Mouse (Mus musculus): ENCODE data around the gene Vps35l. TPM values are rescaled to one million over a fixed set of nuclear protein-coding genes. Genes with fewer than 3 reads are reported as not detected.

The Vps35l gene
- polyA plus RNA-seq, 1 experiment from 2014 or later, result 46.3 TPM

GRCm38 (mm10) chr7:118740532-118741338 is 709 bp downstream of the Vps35l start:
- H3K4me3 ChIP-seq, result peak overlapping the region; percentile 69
- H3K9ac ChIP-seq, result peak overlapping the region; percentile 76
- peak overlapping the region; percentile 33 for H3K27ac ChIP-seq (replicated peaks)
- H3K4me2 ChIP-seq, result peak overlapping the region; percentile 83
- H3K9me3 ChIP-seq, result no peaks in the 10 kb centered on the region
- WGBS, result 2% methylated on average over 41 of the region's 41 CpGs
- peak; percentile 84 for ATAC-seq (ENCODE audit: extremely low read depth, insufficient number of reproducible peaks, low FRiP score, low TSS enrichment)
- peaks cover 18% of the 10 kb centered on the region for H3K4me1 ChIP-seq
- H3K27me3 ChIP-seq (replicated peaks), result peaks cover 3% of the 10 kb centered on the region; the same call in 1 of the 2 replicates
- H3K36me3 ChIP-seq, result peaks cover 17% of the 10 kb centered on the region

- Histone ChIP-seq H3K27me3 (replicated peaks) (peaks cover 3% of the 10 kb centered on the region; the same call in 1 of the 2 replicates), H3K4me3 (no peak overlapping the region), H3K9me3 (no peaks in the 10 kb centered on the region), H3K9ac (no peak overlapping the region), H3K36me3 (peaks cover 32% of the 10 kb centered on the region), H3K4me2 (no peak overlapping the region), H3K4me1 (peaks cover 18% of the 10 kb centered on the region), H3K27ac (replicated peaks) (no peak overlapping the region)
- no peak for ATAC-seq (ENCODE audit: extremely low read depth, insufficient number of reproducible peaks, low FRiP score, low TSS enrichment)
- 66% methylated on average over 6 of the region's 6 CpGs for WGBS
Measured at GRCm38 (mm10) chr7:118742278-118742677, 2.3 kb downstream of the Vps35l start.

DNA sequence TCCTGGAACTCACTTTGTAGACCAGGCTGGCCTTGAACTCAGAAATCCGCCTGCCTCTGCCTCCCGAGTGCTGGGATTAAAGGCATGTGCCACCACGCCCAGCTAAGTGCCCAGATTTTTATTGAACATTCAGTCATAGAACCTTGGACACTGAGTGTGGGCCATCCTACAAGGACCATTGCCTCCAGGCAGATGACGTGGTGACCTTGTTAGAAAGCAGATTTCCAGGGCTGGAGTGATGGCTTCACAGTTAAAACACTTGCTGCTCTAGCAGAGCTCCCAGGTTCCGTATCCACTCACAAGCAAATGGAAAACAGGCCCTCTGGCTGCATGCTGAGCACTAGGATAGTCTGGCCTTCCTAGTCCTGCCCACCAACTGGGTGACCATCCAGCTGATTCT is 4.7 kb downstream of the Vps35l start:
- Histone ChIP-seq H3K9me3 (no peaks in the 10 kb centered on the region), H3K4me3 (no peak overlapping the region), H3K36me3 (peaks cover 57% of the 10 kb centered on the region), H3K27me3 (replicated peaks) (no peaks in the 10 kb centered on the region), H3K9ac (no peak overlapping the region), H3K4me1 (peaks cover 18% of the 10 kb centered on the region), H3K27ac (replicated peaks) (no peak overlapping the region), H3K4me2 (no peak overlapping the region)
- ATAC-seq (ENCODE audit: extremely low read depth, insufficient number of reproducible peaks, low FRiP score, low TSS enrichment), result no peak
- WGBS, result 89% methylated on average over 5 of the region's 5 CpGs

DNA sequence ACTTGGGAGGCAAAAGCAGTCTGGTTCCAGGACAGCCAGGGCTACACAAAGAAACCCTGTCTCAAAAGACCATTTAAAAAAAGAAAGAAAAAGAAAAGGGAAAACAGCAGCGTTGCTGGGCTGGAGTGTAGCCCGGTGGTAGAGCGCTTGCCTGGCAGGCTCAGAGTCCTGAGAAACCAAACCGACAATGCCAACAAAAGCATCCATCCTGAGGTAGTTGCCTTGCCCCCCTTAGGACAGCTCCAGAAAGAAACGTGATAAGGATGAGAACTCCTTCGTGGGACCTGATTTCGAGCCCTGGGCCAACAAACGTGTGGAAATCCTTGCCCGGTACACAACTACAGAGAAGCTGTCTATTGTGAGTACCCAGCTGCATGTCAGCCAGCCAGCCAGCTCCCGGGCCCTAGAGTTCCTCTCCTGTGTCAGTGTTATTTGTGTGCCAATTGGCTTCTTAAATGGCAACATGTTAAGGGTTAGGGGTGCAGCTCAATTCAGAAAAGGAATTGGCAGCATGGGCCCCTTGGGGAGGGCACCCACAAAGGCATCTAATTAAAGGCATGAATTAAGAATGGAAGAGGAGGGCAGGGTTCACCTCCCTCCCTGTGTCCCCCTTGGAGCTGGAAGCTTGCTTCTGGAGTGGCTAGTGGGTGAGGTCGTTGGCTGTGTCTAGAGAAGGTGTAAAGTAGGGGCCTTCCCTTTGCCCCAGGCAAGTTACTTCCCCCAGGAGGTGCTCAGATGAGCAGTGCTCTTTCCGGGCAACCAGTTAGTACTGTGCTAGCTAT is 8.1 kb downstream of the Vps35l start:
- WGBS, result 86% methylated on average over 12 of the region's 12 CpGs
- no peak overlapping the region for H3K27ac ChIP-seq (replicated peaks)
- H3K9me3 ChIP-seq, result no peaks in the 10 kb centered on the region
- no peak overlapping the region for H3K4me3 ChIP-seq
- H3K4me2 ChIP-seq, result no peak overlapping the region
- ATAC-seq (ENCODE audit: extremely low read depth, insufficient number of reproducible peaks, low FRiP score, low TSS enrichment), result no peak
- no peaks in the 10 kb centered on the region for H3K27me3 ChIP-seq (replicated peaks)
- H3K4me1 ChIP-seq, result no peaks in the 10 kb centered on the region
- H3K9ac ChIP-seq, result no peak overlapping the region
- peaks cover 89% of the 10 kb centered on the region for H3K36me3 ChIP-seq

DNA sequence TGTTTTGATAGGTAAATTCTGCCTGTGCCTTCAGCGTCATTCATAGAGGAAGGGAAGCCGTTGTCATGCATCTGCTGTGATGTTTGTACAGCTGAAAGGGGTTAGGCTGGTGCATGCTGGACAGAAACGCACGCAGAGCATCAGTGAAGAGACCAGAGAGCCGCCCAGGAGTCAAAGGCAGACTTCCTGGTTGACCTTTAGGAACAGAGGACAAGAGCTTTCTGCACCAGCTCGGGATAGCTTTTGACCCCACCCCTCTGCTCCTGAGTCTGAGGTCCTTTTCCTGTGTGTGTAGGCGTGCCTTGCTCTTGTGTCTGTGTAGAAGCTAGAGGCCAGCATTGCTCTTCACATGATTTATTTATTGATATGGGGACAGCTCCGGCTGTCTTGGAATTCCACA is 9.7 kb downstream of the Vps35l start:
- H3K9me3 ChIP-seq, result no peaks in the 10 kb centered on the region; the same call in 1 of the 2 replicates
- H3K4me2 ChIP-seq, result no peak overlapping the region
- no peaks in the 10 kb centered on the region for H3K4me1 ChIP-seq
- WGBS, result 81% methylated on average over 8 of the region's 8 CpGs
- H3K4me3 ChIP-seq, result no peak overlapping the region
- H3K9ac ChIP-seq, result no peak overlapping the region
- H3K27ac ChIP-seq (replicated peaks), result no peak overlapping the region
- H3K27me3 ChIP-seq (replicated peaks), result no peaks in the 10 kb centered on the region
- H3K36me3 ChIP-seq, result peaks cover 96% of the 10 kb centered on the region
- no peak for ATAC-seq (ENCODE audit: extremely low read depth, insufficient number of reproducible peaks, low FRiP score, low TSS enrichment)

GRCm38 (mm10) chr7:118751625-118752024 is 11.6 kb downstream of the Vps35l start:
- no peak for ATAC-seq (ENCODE audit: extremely low read depth, insufficient number of reproducible peaks, low FRiP score, low TSS enrichment)
- H3K36me3 ChIP-seq, result peaks cover 97% of the 10 kb centered on the region
- H3K4me3 ChIP-seq, result no peak overlapping the region
- H3K27me3 ChIP-seq (replicated peaks), result no peaks in the 10 kb centered on the region
- H3K9me3 ChIP-seq, result no peaks in the 10 kb centered on the region; the same call in 1 of the 2 replicates
- WGBS, result 76% methylated on average over 7 of the region's 7 CpGs
- H3K4me2 ChIP-seq, result no peak overlapping the region
- no peak overlapping the region for H3K27ac ChIP-seq (replicated peaks)
- H3K9ac ChIP-seq, result no peak overlapping the region
- H3K4me1 ChIP-seq, result no peaks in the 10 kb centered on the region

DNA sequence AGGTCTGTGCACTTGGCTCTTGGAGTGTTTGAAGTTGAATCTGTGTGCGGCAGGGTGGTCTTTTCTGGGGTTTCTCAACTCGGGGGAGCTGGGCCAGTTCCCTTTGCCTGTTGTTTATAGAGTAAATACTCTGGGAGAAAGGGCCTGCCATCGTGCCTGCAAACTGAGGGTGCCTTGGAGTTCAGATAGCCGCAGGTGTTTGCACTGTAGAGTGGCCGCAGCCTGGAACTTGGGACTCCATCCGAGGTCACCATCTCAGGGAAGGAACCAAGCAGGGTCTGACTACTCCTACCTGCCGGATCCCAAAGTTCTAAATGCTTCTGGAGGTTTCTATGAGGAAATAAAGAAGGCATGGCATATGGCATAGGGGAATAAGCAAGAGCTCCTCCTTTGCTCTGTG is 15.7 kb downstream of the Vps35l start:
- Histone ChIP-seq H3K27me3 (replicated peaks) (no peaks in the 10 kb centered on the region), H3K4me3 (no peak overlapping the region), H3K9ac (no peak overlapping the region), H3K9me3 (no peaks in the 10 kb centered on the region; the same call in 1 of the 2 replicates), H3K36me3 (peaks cover 74% of the 10 kb centered on the region), H3K27ac (replicated peaks) (no peak overlapping the region), H3K4me1 (peaks cover 8% of the 10 kb centered on the region; the same call in 1 of the 2 replicates), H3K4me2 (no peak overlapping the region)
- 82% methylated on average over 7 of the region's 7 CpGs for WGBS
- no peak for ATAC-seq (ENCODE audit: extremely low read depth, insufficient number of reproducible peaks, low FRiP score, low TSS enrichment)

DNA sequence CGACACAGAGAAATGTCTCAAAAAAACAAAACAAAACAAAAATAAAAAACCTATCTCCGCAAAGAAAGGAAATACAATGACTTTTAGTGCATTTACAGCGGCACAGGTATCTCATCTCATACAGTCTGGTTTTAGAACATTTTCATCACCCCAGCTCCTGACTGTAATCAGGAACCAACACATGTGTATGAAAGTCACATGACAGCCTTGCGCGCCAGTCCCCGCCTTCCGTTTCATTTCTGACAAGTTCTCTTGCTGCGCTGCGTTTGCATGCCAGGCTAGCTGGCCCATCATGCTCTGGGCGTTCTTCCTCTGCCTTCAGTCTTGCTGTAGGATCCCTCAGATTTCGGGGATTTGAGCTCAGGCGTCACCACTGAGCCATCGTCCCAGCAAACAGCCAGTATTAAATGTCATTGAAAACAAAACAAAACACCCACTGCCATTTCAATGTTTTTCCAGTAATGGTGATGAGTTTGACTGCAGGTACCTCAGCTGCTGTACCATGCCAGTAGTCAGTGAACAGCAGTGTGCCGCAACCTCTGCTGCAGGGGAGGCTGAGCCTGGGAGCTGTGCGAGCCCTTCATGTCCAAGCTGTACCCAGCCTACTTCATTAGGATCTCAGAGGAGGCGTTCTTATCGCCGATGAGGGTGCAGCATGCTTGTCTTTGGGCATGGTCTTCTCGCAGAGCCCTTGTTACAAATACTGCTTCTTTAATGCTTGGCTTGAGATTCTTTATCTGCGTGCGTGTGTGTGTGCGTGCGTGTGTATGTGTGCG is 16.7 kb downstream of the Vps35l start:
- Histone ChIP-seq H3K4me3 (no peak overlapping the region), H3K4me1 (peaks cover 8% of the 10 kb centered on the region; the same call in 1 of the 2 replicates), H3K27ac (replicated peaks) (no peak overlapping the region), H3K4me2 (no peak overlapping the region), H3K9ac (no peak overlapping the region), H3K36me3 (peaks cover 75% of the 10 kb centered on the region), H3K9me3 (no peaks in the 10 kb centered on the region; the same call in 1 of the 2 replicates), H3K27me3 (replicated peaks) (no peaks in the 10 kb centered on the region)
- 91% methylated on average over 24 of the region's 24 CpGs for WGBS
- no peak for ATAC-seq (ENCODE audit: extremely low read depth, insufficient number of reproducible peaks, low FRiP score, low TSS enrichment)

GRCm38 (mm10) chr7:118758369-118758768 is 18.3 kb downstream of the Vps35l start:
- ATAC-seq (ENCODE audit: extremely low read depth, insufficient number of reproducible peaks, low FRiP score, low TSS enrichment), result no peak
- 71% methylated on average over 4 of the region's 4 CpGs for whole genome bisulfite sequencing
- Histone ChIP-seq H3K36me3 (peaks cover 75% of the 10 kb centered on the region), H3K4me2 (no peak overlapping the region), H3K4me3 (no peak overlapping the region), H3K9me3 (no peaks in the 10 kb centered on the region; the same call in 1 of the 2 replicates), H3K27me3 (replicated peaks) (no peaks in the 10 kb centered on the region), H3K4me1 (peaks cover 8% of the 10 kb centered on the region; the same call in 1 of the 2 replicates), H3K27ac (replicated peaks) (no peak overlapping the region), H3K9ac (no peak overlapping the region)

DNA sequence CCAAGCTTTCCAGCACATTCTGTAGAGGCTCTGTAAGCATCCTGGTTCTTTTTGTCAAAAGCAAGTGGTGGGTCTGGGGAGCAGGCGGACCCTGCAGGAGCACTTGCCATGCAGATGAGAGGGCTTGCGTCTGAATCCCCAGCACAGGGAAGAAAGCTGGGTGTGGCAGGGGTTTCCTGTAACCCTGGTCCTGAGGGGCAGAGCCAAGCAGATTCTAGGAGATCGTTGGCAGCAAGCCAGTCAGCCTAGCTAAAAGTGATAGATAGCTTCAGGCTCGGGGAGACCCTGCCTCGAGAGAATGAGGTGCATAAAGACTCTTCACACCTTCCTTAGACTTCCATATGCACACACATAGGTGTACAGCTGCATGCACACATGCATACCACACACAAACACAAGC is 19.3 kb downstream of the Vps35l start:
- Histone ChIP-seq H3K27ac (replicated peaks) (no peak overlapping the region), H3K27me3 (replicated peaks) (no peaks in the 10 kb centered on the region), H3K4me3 (no peak overlapping the region), H3K4me2 (no peak overlapping the region), H3K9ac (no peak overlapping the region), H3K36me3 (peaks cover 76% of the 10 kb centered on the region), H3K9me3 (no peaks in the 10 kb centered on the region; the same call in 1 of the 2 replicates), H3K4me1 (peaks cover 8% of the 10 kb centered on the region; the same call in 1 of the 2 replicates)
- ATAC-seq (ENCODE audit: extremely low read depth, insufficient number of reproducible peaks, low FRiP score, low TSS enrichment), result no peak
- 50% methylated on average over 5 of the region's 5 CpGs for WGBS

DNA sequence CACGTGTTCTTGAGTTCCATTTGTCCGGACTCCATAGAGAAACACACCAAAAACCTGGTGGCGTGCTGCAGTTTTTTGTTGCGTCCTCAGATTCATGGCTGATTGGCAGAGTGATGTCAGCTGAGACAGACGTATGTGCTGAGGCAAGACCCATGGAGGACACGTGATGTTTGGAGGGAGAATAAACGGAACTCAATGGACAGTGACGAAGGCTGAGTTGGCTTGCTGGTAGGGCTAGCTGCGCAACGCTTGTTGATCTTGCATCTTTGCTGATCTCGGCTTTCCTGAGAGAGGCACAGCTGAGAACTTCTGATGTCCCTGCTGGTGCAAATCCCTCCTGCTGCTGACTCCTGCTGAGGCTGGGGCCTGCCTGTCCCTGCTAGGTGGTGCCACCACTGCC is 23.9 kb downstream of the Vps35l start:
- peaks cover 61% of the 10 kb centered on the region for H3K36me3 ChIP-seq
- WGBS, result 81% methylated on average over 11 of the region's 11 CpGs
- H3K27ac ChIP-seq (replicated peaks), result no peak overlapping the region
- H3K9ac ChIP-seq, result no peak overlapping the region
- H3K9me3 ChIP-seq, result no peaks in the 10 kb centered on the region
- H3K27me3 ChIP-seq (replicated peaks), result no peaks in the 10 kb centered on the region
- no peak overlapping the region for H3K4me3 ChIP-seq
- no peak overlapping the region for H3K4me2 ChIP-seq
- no peak for ATAC-seq (ENCODE audit: extremely low read depth, insufficient number of reproducible peaks, low FRiP score, low TSS enrichment)
- peaks cover 7% of the 10 kb centered on the region for H3K4me1 ChIP-seq

All from heart, embryonic 13.5 days (tissue).